Mouse (Mus musculus): Measurements from ENCODE around the gene Tuba1c.

Tuba1c gene

DNA sequence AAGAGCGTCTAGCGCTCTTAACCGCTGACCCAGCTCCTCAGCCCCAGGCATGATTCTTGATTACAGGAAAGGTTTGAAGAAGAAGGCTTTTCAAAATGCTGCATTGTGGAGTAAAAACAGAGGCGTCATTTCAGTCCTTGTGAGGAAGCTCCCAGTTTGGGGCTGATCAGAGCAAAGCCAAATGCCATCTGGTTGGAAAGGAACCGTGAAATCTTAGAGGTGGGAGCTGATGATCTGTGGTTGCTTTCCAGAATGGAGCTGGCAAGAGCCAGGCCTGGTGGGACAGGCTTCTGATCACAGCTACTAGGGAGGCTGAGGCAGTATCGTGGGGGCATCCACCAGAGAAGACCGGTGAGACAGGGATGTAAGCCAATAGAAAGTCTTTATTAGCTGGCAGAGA, 32.9 kb upstream of the Tuba1c start:
- no peak for DNase-seq (ENCODE audit: low spot score)

DNA sequence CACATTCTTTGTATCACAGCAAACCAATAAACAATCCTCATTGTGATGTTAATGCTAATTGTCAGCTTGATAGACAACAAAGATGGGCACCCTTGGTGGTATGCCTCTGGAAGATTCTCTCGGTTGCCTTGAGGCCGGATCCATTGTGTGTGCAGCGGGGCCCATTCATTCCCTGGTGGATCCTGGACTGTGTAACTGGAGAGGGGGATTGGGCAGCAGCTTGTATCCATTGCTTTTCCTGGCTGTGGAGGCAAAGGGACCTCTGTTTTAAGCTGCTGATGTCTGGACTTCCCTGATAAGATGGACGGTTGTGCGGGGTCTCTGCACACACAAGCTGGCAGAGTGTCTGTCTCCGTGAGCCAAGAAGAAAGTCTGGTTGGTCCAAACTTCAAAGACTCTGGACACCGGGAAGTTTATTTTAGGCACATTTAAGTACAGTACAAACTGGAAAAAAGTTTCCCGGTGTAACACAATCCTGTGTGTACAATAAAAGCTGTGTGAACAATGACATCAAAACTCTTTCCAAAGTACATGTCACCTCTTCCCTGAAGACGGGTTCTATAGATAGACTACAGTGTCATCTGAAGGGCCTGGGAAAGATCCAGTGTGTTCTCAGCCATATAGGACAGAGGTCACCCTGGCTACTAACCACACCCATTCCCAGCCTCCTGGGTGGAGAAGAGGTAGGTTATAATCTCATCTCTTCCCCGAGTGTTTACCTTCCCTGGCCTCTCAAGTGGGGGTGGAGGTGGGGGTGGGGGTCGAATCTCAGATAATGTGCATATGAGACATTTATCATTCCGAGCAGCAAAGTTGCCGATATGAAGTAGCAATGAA, 31.5 kb upstream of the Tuba1c start:
- DNase-seq (ENCODE audit: low spot score), result no peak

DNA sequence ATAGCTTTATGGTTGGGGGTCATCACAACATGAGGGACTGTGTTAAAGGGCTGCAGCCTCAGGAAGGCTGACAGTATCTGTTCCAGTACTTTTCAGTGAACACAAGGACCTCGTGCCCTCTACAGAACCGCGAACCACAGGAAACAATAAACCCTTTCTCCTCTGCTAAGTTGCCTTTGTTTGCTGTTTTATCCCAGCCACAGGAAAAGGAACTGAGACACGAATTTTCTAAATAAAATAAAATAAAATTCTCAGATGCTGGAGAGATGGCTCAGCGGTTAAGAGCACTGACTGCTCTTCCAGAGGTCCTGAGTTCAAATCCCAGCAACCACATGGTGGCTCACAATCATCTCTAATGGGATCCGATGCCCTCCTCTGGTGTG, 30.9 kb upstream of the Tuba1c start:
- DNase-seq (ENCODE audit: low spot score), result no peak

DNA sequence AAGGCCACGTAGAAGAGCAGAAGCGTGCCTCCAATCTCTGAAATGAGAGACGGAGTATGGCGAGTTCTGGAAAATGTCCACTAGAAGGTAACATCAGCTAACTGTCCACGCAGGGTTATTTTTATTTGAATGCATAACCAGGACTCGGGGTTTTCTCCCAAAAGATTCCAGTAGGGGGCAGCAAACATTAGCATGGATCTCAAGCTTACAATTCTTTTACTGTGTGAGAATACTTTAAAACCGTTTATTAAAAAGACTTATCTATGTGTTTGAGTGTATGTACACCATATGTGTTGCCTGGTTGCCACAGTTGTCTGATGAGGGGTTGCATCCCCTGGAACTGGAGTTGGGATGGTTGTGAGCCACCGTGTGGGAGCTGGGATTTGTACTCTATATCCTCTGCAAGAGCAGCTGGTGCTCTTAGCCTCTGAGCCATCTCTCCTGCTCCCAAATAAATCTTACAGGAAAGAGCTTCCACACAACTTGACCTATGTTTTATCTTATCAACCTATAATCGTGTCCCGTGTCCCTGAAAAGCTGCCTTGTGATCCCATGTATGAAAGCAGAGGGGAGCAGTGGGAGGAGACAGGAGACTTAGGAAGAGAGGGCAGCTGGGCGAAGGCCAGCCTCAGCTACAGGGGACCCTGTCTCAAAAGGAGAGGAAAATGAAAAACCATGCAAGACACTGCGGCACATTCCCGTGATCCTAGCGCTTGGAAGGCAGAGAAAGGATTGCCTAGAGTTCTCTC, 29.0 kb upstream of the Tuba1c start:
- DNase-seq (ENCODE audit: low spot score), result peak; percentile 76

DNA sequence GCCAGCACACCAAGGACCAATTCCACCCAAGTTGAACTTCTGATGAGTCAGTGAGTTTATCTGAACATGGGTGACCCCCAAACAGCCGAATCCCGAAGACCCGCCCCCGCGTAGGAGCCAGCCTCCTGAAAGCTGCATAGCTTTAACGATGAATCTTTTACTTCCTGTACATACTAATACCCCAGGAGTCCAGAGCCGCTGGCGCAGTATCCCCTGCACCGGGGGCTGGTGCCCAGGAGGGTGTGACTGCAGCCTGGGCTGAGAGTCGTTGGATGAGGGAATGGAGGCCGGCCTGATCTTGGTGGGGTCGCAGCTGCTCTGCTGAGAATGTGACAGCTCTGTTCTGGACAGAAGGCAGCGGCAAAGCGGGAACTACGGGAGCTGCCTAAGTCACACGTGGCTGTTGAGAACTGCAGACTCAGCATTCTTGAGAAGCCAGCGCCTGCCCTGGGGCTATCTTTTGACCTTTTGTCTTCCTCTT, 28.2 kb upstream of the Tuba1c start:
- DNase-seq (ENCODE audit: low spot score), result no peak

DNA sequence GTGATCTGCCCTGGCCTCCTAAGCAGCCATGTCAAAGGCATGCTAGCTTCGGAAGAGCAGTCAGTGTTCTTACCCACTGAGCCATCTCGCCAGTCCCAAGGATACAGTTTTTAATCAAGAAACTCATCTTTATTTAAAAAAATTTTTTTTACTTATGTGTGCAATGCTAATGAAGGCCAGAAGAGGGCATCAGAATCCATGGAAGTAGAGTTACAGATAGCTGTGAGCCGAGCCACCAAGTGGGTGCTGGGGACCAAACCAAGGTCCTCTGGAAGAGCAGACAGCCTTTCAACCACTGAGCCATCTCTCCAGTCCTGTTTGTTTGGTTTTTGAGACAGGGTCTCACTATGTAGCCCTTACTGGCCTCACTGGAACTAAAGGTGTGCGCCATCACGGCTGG, 26.1 kb upstream of the Tuba1c start:
- DNase-seq (ENCODE audit: low spot score), result no peak

DNA sequence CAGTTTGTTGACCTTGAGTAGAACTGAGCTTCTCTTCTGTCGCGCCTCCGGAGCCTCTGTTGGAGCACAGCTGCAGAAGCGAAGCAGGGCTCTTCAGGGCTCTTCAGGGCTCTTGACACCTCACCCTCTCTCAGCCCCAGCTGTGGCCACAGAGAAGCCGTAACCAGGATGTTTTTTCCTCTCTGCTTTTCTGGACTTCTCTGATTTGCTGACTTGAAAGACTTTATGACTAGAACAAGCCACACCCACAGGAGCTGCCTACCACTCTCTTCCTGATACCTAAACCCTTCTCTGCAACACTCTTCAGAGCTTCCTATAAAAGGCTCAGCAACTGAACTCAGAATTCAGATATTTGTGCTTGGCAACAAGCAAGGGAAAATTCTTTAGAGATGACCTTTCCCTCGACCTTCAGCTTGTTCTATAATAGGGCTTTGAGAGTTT, 20.9 kb upstream of the Tuba1c start:
- DNase-seq (ENCODE audit: low spot score), result no peak

DNA sequence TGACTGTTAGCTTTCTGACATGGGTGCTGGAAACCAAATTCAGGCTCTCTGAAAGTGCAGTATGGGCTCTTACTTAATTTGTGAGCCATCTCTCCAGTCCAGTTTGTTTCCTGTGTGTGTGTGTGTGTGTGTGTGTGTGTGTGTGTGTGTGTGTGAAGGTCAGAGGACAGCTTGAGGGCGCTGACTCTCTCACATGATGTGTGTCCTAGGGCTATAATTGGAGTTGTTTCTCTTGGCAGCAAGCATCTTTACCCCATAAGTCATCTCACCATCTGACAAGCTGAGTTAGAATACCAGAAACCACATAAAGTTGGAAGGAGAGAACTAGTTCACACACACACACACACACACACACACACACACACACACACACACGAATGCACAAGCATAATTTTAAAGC, 18.8 kb upstream of the Tuba1c start:
- no peak for DNase-seq (ENCODE audit: low spot score)

DNA sequence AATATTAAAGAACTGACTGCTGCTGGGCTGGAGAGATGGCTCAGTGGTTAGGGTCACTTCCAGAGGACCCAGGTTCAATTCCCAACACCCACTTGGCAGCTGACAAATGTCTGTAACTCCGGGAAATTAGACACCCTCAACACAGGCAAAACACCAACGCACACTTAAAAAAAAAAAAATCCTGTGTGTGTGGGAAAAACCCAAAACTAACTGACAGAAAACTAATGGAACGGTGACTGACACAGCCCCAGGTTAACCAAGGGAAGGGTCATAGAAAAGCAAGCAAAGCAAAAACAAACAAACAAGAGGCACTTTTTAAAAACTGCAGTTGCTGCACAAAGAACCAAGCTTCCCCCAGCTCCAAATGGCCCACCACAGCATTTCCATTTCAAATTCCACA, 17.7 kb upstream of the Tuba1c start:
- DNase-seq (ENCODE audit: low spot score), result no peak

DNA sequence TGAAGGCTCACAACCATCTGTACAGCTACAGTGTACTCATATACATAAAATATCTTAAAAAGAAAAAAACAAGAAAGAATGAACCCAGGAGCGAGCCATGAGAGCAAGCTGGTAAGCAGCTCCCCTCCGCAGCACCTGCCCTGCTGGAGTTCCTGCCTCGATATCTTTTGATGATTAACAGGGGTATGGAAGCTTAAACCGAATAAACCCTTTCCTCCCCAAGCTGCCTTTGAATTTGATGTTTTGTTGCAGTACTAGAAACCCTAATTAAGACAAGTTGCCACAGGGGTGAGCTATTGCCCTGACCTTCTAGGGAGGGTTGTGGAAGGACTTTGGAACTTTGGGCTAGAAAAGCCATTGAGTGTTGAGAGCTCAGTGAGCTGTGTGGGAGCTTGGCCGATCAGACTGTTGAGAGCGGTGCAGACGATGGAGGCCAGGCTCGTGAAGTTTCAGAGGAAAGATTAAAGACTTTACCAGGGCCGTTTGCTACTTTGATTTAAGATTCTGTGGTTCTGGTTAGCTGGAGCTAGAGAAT, 15.1 kb upstream of the Tuba1c start:
- DNase-seq (ENCODE audit: low spot score), result no peak

DNA sequence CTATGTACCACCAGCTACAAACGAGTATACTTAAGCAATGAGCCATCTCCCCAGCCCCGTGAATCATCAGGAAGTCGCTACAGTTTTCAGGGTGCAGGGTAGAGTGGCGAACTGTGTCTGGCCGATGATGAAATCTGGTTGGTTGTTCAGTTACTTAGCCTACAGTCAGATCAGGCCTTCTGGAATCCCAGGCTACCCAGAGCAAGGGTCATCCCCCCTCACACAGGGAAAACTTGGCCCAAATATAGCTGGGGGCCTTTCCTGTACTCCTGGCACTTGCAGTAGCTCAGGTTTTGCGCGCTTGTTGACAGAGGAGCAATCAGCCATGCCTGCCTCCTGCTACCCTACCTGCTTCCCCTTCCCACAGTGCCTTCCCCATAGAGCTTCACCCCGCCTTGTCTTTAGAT, 12.3 kb upstream of the Tuba1c start:
- DNase-seq (ENCODE audit: low spot score), result no peak

DNA sequence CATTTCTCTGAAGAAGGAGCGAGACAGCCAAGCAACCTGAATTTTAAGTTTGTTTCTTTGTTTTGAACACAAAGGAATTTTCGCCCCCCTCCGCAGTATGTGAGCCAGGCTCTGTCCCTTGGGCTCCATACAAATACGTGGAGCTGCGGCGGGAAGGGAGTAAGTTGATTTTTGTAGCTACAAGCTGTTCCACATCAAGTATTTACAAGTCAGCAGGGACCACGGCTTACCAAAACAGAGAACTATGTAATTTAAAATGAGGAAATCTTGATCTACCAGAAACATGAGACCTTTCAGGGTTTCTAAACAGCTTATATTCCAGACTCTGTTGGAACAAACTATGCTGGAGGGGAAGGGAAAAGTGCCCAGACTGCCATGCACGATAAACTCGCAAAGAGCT, 11.7 kb upstream of the Tuba1c start:
- no peak for DNase-seq (ENCODE audit: low spot score)

DNA sequence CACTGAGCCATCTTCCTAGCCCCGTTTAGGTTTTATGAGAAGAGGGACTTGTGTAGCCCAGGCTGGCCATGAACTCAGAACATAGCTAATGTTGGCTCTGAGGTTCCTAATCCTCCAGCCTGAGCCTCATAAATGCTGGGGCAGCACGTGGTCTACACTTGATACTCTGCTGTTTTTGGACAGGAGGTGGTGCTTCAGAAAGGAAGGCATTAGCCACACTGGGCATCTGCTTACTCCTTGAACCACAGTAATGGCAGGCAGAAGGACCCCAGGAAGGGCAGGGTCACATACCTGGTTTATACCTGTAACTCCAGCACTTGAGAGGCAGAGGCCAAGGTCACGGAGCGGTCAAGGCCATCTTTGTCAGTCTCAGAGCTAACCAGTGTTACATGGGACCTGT, 11.1 kb upstream of the Tuba1c start:
- no peak for DNase-seq (ENCODE audit: low spot score)

DNA sequence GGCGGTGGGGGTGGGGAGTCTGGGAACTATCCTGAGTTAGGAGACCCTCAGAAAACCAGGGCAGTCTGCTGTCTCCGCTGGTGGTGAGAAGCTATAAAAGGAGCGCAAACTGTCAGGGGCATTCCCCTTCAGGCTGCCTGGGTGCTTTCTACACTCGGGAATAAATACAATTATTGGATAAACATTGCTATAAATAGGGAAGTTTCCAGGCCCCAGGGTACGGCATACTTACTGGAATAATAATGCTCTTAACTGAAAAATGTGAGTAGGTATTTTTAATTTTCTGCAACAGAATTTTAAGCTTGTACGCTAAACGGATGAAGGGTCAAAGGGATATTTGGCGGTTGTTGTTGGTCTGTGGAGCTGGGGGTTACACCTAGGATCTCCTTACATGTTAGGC, 10.3 kb upstream of the Tuba1c start:
- DNase-seq (ENCODE audit: low spot score), result no peak

DNA sequence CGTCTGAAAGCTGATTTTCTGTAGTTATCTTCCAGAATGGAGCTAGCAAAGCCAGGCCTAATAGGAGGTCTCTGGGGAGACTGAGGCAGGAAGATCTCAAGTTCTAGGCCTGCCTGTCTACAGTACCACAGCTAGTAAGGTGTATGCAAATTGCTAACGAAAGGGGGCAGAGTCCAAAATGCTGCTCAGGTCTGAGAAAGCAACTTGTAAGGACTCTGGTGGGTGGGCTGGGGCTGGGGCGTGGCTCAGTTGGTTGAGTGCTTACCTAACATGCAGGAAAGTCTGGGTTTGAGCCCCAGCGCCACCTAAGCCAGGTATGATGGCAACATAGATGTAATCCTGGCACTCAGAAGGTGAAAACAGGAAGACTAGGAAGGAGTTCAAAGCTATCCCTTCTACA, 9.5 kb upstream of the Tuba1c start:
- DNase-seq (ENCODE audit: low spot score), result no peak

DNA sequence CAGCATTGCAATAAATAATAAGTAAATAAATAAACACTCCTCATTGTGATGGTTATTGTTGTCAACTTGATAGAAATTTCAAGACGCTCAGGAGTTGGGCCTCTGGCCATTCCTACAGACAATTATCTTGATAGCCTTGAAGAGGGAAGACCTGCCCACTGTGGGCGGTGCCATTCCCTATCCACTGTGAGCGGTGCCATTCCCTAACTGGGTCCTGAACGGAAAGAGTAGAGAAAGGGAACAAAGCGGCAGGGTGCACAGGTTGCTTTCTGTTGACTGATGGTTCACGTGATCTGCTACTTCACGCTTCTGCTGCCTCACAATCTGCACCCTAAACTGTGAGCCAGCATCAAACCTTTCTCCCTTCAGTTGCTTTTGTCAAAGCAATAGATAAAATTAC, 8.4 kb upstream of the Tuba1c start:
- DNase-seq (ENCODE audit: low spot score), result no peak

DNA sequence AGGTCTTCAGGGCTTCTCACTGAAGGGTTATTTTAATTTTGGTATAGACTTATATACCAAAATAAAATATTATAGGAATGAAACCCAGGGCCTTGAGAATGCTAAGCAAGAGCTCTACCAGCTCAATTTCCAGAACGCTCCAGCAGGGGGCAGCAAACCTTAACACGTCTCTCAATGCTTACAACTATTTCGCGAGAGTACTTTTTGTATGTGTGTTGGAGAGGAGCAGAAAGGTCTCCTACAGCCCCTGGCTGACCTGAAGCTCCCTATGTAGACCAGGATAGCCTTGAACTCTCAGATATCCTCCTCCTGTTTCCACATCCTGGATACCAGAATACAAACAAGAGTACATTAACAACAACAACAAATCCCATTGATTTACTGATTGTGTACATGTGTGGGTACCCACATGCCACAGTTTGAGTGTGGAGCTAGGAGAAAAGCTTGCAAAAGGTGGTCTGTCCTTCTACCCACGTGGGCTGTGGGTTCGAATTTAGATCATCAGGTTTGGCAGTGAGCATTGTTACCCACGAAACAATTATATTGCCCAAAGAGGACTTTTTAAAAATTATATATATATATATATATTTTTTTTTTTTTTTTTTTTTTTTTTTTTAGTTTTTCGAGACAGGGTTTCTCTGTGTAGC, 4.9 kb upstream of the Tuba1c start:
- peak; percentile 78 for DNase-seq (ENCODE audit: low spot score)

DNA sequence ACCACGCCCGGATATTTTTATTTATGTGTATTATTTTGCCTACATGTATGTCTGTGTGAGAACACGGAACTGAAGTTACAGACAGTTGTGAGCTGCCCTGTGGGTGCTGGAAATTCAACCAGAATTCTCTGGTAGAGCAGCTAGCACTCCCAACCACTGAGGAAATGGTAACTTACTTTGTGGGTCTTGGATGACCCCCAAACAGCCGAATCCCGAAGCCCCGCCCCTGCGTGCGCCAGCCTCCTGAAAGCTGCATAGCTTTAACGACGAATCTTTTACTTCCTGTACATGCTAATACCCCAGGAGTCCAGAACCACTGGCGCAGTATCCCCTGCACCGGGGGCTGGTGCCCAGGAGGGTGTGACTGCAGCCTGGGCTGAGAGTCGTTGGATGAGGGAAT, 4.3 kb upstream of the Tuba1c start:
- DNase-seq (ENCODE audit: low spot score), result no peak

DNA sequence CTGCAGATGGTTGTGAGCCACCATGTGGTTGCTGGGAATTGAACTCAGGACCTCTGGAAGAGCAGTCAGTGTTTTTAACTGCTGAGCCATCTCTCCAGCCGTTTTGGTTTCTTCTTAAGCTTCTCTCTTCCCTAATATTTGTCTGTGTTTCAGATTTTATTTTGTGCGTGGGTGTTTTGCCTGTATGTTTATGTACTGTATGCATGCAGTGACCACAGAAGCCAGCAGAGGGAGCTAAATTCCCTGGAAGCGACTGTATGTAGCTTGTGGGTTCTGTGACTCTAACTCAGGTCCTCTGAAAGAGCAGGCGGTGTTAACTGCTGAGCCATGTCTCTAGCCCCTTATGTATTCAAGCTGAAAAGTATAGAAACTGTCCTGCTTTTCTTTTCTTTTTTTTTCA, 3.4 kb upstream of the Tuba1c start:
- no peak for DNase-seq (ENCODE audit: low spot score)

DNA sequence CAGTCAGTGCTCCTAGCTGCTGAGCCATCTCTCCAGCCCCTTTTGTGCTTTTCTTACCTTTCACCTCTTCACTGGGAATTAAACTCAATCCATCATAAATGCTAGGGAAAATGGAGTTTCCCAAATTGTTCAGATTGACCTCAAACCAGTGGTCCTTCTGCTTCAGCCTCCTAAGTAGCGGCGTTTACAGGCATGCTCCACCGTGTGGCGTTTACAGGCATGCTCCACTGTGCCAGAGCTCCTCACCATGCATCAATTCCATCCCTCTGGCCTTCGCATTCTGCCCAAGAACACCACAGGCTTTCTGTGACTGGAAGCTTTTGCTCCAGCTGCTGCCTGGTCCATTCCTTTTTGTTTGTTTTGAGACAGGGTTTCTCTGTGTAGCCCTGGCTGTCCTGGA, 2.6 kb upstream of the Tuba1c start:
- no peak for DNase-seq (ENCODE audit: low spot score)

DNA sequence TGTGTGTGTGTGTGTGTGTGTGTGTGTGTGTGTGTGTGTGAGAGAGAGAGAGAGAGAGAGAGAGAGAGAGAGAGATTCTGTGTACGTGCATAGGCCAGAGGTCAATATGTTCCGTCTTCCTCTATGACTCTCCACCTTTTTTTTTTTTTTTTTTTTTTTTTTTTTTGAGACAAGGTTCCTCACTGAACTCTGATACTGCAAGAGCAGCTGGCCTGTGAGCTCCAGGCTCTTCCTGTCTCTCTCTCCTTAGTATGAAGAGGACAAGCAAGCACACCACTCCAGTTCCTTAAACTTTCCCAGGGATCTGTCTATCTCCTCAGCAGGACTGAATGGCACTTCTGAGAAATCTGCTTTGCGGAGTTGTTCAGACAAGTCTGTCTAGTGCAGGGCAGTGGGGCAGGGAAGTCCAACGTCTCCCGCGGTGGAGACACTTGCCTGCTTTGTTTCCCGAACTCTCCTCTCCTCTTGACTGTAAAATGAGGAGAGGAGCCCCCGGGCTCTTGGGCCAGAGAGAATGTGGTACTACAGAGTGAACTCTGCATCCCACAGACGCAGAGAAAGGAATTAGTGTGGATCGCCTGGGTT, 725 bp upstream of the Tuba1c start:
- DNase-seq (ENCODE audit: low spot score), result no peak

All from layer of hippocampus, adult 11-12 months (tissue).